Mouse (Mus musculus): ENCODE measurements around the gene Ranbp2. TPM values are rescaled to one million over a fixed set of nuclear protein-coding genes. Genes with fewer than 3 reads are reported as not detected.
A peak's percentile ranks its signal among the peaks of the same experiment; 100 is the strongest.

Ranbp2 gene
- 19.3 and 21.8 TPM in 2 replicates for polyA plus RNA-seq (2015; fragmentation: Nextera tagmentation; extraction: Ambion mirVana)

DNA sequence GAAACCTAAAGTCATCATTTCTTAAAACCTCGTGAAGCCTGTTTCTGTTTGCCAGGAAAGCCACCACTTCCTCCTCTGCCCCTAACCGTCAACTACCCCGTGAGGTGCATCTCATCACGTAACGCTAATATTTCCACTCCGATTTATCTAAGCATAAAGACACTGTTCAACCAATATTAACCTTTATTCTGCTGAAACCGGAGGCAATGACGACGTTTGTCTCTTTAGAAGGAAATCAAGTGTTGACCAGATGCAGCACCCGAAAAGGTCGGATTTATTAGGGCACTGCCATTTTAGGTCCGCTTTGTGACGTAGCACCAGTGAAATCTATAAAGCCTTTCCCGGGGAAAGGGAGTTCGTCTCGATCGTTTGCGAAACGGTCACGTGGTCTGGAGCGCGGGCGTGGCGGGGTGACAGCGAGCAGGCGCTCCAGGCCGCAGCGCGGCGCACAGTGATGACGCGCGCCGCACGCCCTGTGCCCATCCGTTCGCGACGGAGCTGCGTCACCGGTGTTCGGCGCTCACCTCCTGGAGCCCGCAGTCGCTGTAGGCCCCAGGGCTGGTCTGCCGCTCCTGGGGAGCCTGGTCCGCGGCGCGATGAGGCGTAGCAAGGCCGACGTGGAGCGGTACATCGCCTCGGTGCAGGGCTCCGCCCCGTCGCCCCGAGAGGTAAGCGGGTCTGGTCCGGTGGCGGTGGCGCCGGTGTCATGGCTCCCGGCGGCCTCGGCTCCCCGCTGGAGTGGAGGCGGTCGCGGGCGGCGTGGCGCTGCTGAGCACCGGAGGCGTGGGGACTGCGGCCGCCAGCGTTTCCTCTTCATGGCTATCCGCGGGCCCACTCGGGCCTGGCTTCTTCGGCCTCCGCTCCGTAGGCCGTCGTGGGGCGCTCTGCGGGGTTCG is at the start of gene Ranbp2:
Gene Ranbp2, plus strand, starts transcription at position 537 of the 896 bp plus-strand sequence.
- DNase-seq (ENCODE audit: low spot score) = peak; percentile 99

DNA sequence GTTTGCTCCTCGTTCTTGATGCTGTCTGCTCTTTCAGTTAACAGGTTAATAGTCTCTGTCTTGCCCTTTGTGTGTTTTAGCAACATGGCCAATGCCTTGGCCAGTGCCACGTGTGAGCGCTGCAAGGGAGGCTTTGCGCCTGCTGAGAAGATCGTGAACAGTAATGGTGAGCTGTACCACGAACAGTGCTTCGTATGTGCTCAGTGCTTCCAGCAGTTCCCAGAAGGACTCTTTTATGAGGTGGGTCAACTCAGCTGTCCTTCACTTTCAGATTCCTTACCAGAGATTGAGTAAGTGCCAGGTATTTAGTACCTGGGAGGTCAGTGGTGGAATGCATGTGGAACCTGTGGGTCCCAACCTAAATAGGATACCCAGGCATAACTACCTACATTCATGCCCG is 47.8 kb upstream of the Ranbp2 start:
- DNase-seq (ENCODE audit: low spot score) = no peak

DNA sequence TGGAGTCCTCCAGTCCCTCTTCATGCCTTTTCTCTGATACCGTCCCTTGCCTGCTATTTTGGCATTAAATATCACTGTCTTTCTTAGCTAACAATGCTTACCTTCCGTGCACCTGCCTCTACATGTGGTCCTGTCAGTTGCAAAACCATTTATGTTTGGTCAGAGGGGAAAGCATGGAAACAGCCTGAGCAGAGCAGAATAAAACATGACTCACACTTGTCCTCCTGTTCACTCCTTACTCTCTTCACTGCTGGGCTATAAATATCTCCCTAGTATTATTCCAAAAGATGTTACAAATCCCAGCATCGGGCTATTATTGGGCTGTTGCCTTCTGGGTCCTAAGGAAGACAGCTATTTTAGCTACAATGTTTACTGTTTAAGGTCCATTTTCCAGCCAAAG is 44.9 kb upstream of the Ranbp2 start:
- no peak for DNase-seq (ENCODE audit: low spot score)

DNA sequence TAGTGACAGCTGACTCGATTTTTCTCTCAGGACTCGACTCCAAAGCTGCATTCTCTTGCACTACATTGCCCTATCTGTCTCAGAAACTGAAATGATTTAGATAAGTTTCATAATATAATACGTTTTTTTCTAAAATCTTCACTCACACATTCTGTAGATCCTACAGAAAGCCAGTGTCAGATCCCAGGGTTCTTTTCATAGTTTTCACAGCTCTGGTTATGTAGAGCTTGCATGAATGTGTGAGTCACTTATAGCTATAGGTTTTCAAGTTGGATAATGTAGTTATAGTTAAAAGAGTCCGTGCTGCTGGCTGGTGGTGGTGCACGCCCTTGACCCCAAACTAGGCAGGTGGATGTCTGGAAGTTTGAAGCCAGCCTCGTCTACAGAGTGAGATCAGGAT is 42.1 kb upstream of the Ranbp2 start:
- no peak for DNase-seq (ENCODE audit: low spot score)

DNA sequence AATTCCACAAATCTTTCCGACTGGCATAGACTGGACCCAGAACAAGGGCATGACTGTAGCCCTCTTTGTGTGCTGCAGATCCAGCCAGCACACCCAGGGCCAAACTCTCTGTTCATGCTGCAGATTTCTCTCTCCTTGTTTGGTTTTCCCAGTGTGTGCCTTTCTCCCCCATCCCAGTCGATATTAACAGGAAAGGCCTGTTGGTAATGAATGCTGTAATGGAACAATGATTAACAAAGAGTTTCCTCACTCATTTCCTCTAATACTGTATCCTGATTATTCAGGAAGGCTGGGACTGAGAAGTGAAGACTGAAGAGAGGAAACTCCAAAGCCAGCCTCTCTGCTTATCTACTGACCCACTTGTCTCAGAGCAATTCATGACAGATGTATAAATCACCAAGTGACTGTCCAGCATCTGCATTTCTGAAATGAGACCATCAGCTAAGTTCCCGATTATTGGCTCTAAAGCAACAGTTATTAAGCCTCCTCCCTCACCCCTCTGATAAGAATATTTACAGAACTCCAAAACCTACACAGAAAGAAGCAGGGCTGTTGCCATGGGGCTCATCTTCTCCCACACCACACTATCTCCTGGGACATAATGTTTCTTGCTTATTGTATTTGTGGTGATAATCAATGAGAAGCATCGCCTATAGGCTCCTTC is 41.3 kb upstream of the Ranbp2 start:
- no peak for DNase-seq (ENCODE audit: low spot score)

DNA sequence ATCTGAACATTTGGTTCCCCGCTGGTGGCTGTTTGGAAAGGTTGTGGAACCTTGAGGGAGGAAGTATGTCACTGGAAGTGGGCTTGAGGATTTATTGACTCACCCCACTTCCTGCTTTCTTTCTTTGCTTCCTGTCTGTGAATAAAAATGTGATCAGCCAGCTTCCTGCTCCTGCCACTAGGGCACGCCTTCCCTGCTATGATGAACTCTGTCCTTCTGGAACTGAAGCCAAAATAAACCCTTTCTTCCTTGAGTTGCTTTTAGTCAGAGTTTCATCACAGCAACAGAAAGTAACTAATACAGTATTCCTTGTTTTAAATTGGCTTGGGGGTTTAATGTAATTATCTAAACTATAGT is 40.8 kb upstream of the Ranbp2 start:
- no peak for DNase-seq (ENCODE audit: low spot score)

DNA sequence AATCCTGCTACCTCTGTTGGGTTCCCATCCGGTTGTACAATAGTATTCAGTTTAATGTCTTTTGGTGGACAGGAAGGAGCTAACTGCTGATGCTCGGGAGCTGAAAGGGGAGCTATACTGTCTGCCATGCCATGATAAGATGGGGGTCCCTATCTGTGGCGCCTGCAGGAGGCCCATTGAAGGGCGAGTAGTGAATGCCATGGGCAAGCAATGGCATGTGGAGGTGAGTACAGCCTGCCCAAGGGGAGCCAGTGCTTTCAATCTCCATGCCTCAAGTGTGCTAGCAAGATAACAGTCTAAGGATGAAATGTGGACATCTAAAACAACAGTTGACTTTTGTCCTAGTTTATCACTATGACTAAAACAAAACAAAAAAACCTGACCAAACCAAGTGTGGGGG is 34.4 kb upstream of the Ranbp2 start:
- no peak for DNase-seq (ENCODE audit: low spot score)

DNA sequence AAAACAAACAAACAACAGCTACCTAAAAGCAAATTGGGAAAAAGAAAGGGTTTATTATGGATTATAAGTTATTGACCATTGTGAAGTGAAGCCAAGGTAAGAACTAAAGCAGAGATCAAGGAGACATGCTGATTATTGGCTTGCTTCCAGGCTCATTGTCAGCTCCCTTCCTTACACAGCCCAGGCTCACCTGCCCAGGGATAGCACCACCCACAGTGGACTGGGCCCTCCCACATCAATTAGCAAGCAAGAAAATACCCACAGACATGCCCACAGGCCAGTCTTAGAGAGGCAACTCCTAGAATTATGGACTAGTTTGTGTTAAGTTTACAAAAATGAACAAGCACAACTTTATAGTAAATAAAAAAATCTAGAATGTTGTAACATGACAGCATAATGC is 33.9 kb upstream of the Ranbp2 start:
- DNase-seq (ENCODE audit: low spot score) = no peak

DNA sequence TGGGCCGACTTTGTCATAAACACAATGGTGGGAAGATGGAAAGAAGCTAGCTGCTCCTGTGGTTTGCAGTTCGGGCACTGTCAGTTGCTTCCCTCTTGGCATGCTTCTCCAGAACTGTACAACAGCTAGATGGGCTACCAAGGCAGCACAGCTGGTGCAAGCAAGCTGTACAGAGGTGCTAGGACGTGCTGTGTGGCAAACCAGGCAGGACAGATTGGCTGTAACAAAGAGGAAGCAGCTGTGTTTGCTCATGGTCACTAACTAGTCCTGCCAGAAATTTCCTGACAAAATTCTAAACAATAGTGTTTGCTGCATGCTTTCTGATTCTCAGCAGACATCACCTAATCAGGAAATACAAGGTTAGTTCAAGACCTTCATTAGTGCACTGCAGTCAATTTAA is 30.0 kb upstream of the Ranbp2 start:
- DNase-seq (ENCODE audit: low spot score) = no peak

DNA sequence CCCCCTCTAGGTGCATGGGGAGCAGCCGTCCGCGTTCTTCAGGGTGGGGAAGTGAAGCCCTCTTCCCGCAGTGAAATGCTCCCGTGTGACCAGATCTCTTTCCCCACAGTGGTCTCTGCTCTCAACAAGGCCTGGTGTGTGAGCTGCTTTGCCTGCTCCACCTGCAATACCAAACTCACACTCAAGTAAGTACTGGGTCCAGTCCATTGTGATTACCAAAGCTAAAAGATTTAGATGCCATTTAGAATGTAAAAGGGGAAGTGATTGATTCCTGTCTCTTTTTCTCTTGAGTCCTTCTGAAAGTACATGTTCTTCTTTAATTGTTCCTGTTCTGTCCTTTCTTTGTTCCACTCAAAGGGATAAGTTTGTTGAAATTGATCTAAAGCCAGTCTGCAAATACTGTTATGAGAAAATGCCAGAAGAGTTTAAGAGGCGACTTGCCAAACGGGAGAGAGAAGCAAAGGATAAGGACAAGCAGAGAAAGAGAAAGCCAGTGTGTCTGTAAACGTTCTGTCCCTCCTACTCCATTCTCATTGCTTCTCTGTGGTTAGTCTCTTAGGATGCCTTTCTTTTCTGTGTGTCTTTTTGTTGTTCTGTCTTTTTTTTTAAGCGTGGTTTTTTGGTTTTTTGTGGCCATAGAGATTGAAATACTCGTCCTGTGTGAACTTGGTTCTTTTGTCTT is 28.3 kb upstream of the Ranbp2 start:
- DNase-seq (ENCODE audit: low spot score) = no peak

DNA sequence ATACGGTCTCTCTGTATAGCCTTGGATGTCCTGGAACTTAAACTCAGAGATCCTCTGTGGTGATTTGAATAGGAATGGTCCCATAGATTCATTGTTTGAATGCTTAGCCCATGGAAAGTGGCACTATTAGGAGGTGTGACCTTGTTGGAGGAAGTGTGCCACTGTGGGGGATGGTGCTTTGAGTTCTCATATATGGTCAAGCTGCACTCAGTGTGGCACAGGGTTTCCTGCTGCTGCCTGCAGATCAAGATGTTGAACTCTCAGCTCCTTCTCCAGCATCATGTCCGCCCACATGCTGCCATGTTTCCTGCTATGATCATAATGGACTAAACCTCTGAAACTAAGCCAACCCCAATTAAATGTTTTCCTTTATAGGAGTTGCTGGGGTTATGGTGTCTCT is 18.8 kb upstream of the Ranbp2 start:
- DNase-seq (ENCODE audit: low spot score) = no peak

DNA sequence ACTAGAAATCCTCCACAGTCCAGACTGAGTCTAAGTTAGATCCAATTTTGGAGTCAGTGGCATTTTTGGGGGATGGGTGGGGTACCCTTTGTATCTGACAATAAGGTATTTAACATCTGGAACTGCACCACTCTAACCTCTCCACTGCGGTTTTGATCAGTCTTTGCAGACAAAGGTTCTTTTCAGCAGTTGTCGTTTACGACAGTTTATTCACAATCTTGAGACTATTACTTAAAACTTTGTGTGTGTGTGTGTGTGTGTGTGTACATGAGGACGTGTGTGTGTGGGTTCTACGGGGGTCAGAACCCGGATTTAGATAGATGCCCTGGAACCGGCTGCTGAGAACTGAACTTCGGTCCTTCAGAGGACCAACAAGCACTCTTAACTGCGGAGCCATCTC is 870 bp upstream of the Ranbp2 start:
- DNase-seq (ENCODE audit: low spot score) = peak; percentile 60

DNA sequence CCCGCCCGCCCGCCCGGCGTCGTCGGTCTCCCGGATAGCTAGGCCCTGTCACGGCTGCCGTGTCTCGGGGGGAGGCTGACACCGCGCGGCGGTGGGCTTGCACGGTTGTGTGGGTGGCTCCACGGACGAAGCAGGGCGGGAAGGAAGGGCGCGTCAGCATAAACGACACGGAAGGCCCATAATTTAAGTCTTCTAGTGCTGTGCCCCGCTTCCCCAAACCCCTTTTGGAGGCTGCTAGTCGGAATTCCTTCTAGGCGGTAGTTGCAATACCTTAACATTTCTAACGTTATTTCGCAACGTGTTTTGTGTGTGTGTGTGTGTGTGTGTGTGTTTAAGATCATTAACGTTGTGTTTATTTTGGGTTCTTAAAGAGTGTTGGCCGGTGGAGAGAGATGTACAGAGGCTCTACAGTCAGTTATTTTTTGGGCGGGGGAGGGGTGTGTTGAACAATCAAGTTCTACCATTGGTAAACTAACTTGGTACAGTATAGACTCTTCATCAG is 611 bp downstream of the Ranbp2 start:
- DNase-seq (ENCODE audit: low spot score) = peak; percentile 69

DNA sequence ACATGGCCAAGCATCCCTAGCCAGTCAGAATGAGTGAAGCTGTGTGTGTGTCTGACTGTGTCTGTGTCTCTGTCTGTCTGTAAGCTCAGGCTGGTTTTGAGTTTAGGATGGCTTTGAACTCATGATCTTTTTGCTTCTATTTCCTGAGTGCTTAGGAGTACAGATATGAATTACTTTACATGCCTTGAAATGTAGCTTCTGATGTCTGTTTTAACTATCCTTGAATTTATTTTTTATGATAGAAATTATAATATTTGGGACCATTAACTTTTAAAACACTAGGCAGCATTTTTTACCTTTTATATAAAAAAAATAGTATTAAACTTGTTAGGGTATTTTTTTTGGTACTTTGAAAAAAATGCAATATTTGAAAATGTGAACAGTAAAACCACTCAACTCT is 4.9 kb downstream of the Ranbp2 start:
- DNase-seq (ENCODE audit: low spot score) = no peak

DNA sequence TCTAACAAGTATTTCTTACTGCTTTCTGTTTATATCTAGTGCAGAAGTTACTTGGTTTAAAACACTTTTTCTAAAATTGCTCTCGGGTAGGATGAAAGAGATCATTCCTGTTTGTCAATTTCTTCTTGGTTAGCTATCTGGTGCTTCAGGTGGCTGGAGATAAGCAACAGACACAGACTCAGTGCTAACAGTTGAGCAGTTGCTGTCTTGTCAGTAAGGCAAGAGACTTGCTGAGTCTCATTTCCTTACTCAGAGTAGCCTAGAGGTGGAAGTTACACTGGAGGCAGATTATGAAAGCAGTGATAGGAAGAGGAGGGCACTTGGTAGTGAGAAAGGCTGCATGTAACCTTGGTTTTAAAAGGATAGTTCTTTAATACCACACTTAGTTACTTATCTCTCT is 5.5 kb downstream of the Ranbp2 start:
- DNase-seq (ENCODE audit: low spot score) = no peak

DNA sequence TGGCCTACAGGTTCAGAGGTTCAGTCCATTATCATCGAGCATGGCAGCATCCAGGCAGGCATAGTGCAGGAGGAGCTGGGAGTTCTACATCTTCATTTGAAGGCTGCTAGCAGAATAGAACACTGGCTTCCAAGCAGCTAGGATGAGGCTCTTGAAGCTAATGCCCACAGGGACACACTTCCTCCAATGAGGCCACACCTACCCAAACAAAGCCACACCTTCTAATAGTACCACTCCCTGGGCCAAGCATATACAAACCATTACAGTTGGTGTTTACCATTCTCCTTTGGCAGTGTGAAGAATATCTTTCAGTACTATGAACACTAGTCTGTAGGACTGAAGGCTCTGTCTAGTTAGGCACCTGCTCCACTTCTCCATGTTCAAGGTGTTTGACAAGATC is 13.2 kb downstream of the Ranbp2 start:
- no peak for DNase-seq (ENCODE audit: low spot score)

DNA sequence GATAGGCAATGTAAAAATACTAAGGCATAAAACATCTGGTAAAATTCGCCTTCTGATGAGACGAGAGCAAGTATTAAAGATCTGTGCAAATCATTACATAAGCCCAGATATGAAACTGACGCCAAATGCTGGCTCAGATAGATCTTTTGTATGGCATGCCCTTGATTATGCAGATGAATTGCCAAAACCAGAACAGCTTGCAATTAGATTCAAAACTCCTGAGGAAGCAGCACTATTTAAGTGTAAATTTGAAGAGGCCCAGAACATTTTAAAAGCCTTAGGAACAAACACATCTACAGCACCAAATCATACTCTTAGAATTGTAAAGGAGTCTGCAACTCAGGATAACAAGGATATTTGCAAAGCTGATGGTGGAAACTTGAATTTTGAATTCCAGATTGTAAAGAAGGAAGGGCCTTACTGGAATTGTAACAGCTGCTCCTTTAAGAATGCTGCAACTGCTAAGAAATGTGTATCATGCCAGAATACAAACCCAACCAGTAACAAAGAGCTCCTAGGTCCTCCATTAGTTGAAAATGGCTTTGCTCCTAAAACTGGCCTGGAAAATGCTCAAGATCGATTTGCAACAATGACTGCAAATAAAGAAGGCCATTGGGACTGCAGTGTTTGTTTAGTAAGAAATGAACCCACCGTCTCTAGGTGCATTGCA is 30.5 kb downstream of the Ranbp2 start:
- DNase-seq (ENCODE audit: low spot score) = no peak

DNA sequence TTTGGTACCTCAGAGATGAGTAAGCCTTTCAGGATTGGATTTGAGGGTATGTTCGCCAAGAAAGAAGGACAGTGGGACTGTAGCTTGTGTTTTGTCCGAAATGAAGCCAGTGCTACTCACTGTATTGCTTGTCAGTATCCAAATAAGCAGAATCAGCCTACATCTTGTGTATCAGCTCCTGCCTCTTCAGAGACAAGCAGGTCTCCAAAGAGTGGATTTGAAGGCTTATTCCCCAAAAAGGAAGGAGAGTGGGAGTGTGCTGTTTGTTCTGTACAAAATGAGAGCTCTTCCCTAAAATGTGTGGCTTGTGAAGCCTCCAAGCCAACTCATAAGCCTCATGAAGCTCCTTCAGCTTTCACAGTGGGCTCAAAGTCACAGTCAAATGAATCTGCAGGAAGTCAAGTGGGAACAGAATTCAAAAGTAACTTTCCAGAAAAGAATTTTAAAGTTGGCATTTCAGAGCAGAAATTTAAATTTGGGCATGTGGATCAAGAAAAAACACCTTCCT is 31.4 kb downstream of the Ranbp2 start:
- DNase-seq (ENCODE audit: low spot score) = no peak

DNA sequence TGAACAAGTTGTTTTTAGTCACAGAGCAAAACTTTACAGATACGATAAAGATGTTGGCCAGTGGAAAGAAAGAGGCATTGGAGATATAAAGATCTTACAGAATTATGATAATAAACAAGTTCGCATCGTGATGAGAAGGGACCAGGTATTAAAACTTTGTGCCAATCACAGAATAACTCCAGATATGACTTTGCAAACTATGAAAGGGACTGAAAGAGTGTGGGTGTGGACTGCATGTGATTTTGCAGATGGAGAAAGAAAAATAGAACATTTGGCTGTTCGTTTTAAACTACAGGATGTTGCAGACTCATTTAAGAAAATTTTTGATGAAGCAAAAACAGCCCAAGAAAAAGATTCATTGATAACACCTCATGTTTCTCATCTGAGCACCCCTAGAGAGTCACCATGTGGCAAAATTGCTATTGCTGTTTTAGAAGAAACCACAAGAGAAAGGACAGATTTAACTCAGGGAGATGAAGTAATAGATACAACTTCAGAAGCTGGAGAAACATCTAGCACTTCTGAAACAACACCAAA is 33.3 kb downstream of the Ranbp2 start:
- DNase-seq (ENCODE audit: low spot score) = no peak

DNA sequence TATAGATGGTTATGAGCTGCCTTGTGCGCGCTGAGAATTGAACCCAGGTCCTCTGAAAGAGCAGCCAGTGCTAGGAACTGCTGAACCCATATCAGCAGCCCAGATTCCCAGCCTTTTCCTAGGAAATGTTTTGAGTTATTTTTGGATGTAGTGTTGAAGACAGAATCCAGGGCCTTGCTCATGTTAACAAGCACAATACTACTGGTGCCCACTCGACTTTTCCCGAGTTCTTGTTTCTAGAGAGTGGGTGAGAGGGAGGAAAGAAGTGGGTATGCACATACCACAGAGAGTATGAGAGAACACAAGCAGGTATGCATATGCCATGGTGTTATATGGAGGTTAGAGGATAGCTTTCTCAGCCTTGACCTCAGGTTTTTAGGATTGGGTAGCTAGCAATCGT is 44.3 kb downstream of the Ranbp2 start:
- no peak for DNase-seq (ENCODE audit: low spot score)

DNA sequence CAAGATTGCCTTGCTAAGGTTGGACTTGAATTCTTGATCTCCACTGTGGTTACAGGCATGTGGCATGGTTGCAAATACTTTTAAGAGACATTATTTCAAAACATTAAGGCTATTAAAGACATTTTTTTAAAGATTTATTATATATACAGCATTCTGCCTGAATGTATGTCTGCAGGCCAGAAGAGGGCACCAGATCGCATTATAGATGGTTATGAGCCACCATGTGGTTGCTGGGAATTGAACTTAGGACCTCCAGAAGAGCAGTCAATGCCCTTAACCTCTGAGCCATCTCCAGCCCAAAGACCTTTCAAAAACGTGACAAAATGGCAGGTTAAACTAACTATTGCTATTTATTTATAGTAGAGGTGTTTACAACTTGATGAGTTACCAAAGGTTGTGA is 48.9 kb downstream of the Ranbp2 start:
- DNase-seq (ENCODE audit: low spot score) = no peak

Measured in thymus, postnatal 0 days (tissue).